Mouse (Mus musculus): ENCODE data around the gene Hist1h3g. TPM values are rescaled to one million over a fixed set of nuclear protein-coding genes. Genes with fewer than 3 reads are reported as not detected.

Gene Hist1h3g
- total and polyA plus RNA-seq, 2 experiments from 2014 or later = 1.4 to 544 TPM

DNA sequence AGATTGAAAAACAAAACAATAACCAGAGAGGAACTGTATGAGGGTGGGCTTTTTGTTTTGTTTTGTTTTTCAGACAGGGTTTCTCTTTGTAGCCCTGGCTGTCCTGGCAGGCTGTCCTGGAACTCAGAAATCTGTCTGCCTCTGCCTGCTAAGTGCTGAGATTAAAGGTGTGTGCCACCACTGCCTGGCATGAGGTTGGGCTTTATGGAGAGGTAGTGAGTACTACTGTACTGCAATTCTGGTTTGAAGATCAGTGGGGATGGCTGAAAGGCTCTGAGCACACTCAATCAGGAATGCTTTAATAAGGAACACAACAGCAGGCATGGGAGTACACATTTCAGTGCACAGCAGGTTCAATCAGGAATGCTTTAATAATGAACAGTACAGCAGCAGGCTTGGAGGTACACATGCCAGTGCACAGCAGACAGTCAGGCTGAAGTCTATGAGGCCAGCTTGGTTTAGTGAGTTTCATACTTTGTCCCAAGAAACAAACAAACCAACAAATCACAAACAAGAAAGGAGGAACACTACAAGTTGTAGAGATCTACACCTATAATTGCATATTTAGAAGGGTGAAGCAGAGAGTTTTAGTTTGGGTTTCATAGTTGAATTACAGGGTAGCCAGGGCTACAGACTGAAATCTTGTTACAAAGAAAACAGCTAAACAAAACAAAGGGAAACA is 48.3 kb downstream of the Hist1h3g start:
- no peaks in the 10 kb centered on the region for H3K27me3 ChIP-seq (ENCODE audit: insufficient read depth, low read length)
- no peaks in the 10 kb centered on the region for H3K36me3 ChIP-seq (ENCODE audit: insufficient read depth, low read length)
- no peak overlapping the region for H3K4me2 ChIP-seq (ENCODE audit: low read depth, low read length)
- no peak for TF ChIP-seq CTCF (IDR thresholded peaks at IDR 0.05; ENCODE audit: low read depth)
- DNase-seq (ENCODE audit: low spot score) (no peak), ATAC-seq (no peak)
- H3K27ac ChIP-seq = no peak overlapping the region
- peaks cover 8% of the 10 kb centered on the region; the same call in 1 of the 2 replicates for H3K4me1 ChIP-seq (ENCODE audit: insufficient read depth, low read length)
- no peak overlapping the region for H3K9ac ChIP-seq (replicated peaks; ENCODE audit: low read length)
- H3K9me3 ChIP-seq (ENCODE audit: low read length) = no peaks in the 10 kb centered on the region
- H3K4me3 ChIP-seq (ENCODE audit: low read length) = no peak overlapping the region

DNA sequence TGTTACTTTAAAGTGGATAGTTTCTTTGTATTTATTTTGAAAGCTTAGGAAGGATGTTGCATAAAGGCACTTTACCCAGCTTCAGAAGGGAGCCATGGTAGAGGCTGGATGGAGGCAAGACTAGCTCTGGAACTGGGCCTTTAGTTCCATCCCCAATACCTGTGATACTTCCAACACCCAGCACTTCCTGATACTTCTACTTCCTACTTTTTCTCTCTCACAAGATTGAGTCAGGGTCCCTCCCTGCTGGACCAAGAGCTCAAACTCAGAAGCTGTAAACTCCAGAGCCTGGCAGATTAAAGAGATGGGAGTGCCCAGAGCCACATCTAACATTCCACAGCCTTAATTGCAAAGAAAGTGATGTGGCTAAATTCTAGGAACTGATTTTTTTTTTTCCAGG is 49.1 kb downstream of the Hist1h3g start:
- Histone ChIP-seq H3K9me3 (ENCODE audit: low read length) (no peaks in the 10 kb centered on the region), H3K27me3 (ENCODE audit: insufficient read depth, low read length) (no peaks in the 10 kb centered on the region), H3K36me3 (ENCODE audit: insufficient read depth, low read length) (no peaks in the 10 kb centered on the region), H3K4me1 (ENCODE audit: insufficient read depth, low read length) (peaks cover 8% of the 10 kb centered on the region; the same call in 1 of the 2 replicates), H3K27ac (peak overlapping the region; percentile 92), H3K4me2 (ENCODE audit: low read depth, low read length) (peak overlapping the region; percentile 94), H3K4me3 (ENCODE audit: low read length) (peak overlapping the region; percentile 49), H3K9ac (replicated peaks; ENCODE audit: low read length) (peak overlapping the region; percentile 68)
- TF ChIP-seq CTCF (IDR thresholded peaks at IDR 0.05; ENCODE audit: low read depth) = no peak
- ATAC-seq (no peak), DNase-seq (ENCODE audit: low spot score) (no peak)

DNA sequence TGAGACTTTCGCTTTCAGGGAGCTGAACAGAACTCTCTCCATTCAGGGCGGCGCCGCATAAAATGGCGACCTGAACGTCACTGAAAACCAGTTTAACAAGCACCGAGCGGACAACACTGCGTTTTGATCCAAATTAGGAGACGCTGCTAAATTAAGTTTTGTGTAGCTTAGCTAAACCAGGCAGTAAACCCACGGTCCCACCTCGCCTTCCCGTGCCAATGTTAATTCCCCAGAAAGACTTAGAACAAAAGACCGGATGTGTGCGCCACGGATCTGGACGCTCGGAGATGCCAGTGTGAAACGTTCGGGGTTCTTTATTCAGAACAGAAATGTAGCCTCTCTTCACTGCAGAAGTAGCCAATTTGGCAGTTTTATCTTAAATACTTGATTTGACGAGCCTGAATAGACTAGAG is 49.8 kb downstream of the Hist1h3g start:
- Histone ChIP-seq H3K4me3 (ENCODE audit: low read length) (peak overlapping the region; percentile 49), H3K9me3 (ENCODE audit: low read length) (no peaks in the 10 kb centered on the region), H3K4me2 (ENCODE audit: low read depth, low read length) (peak overlapping the region; percentile 94), H3K9ac (replicated peaks; ENCODE audit: low read length) (peak overlapping the region; percentile 68), H3K4me1 (ENCODE audit: insufficient read depth, low read length) (peaks cover 8% of the 10 kb centered on the region; the same call in 1 of the 2 replicates), H3K27ac (peak overlapping the region; percentile 92), H3K27me3 (ENCODE audit: insufficient read depth, low read length) (no peaks in the 10 kb centered on the region), H3K36me3 (ENCODE audit: insufficient read depth, low read length) (no peaks in the 10 kb centered on the region)
- 0 out of 2 replicates have a peak, but pooled peaks have one; percentile 19 for ATAC-seq
- TF ChIP-seq CTCF (IDR thresholded peaks at IDR 0.05; ENCODE audit: low read depth) = no peak
- WGBS = under 1% methylated on average over 21 of the region's 21 CpGs
- DNase-seq (ENCODE audit: low spot score) = peak; percentile 72

Small RNA genes within 50 kb of the gene (microRNA-seq; reads per million reads assigned to microRNA genes)
- gene Gm44297 (0 reads per million in 2 experiments), gene Gm44359 (0 reads per million in 2 experiments), gene Gm44394 (0 reads per million in 2 experiments), gene n-TStga1 (0 reads per million in 2 experiments)

Other genes with a start within 250 kb of the Hist1h3g start
Only the 30 nearest of the 34 such genes appear.
- gene Zfp322a, start 166.2 kb upstream of the Hist1h3g start, total RNA-seq (2014; rRNA removed) = 11.9 and 15.7 TPM in 2 replicates
- 29.3 and 30.0 TPM in 2 replicates for gene Zfp322a, start 166.2 kb upstream of the Hist1h3g start, polyA plus RNA-seq (2015; fragmentation: Nextera tagmentation; extraction: Ambion mirVana)
- 5.0 and 5.5 TPM in 2 replicates for gene Abt1, start 111.6 kb upstream of the Hist1h3g start, total RNA-seq (2014; rRNA removed)
- 7.2 and 7.6 TPM in 2 replicates for gene Abt1, start 111.6 kb upstream of the Hist1h3g start, polyA plus RNA-seq (2015; fragmentation: Nextera tagmentation; extraction: Ambion mirVana)
- 0.40 and 0.89 TPM in 2 replicates for gene Btn1a1, start 69.5 kb upstream of the Hist1h3g start, total RNA-seq (2014; rRNA removed)
- gene Btn1a1, start 69.5 kb upstream of the Hist1h3g start, polyA plus RNA-seq (2015; fragmentation: Nextera tagmentation; extraction: Ambion mirVana) = 0.15 and 0.24 TPM in 2 replicates
- gene Btn2a2, start 46.6 kb upstream of the Hist1h3g start, total RNA-seq (2014; rRNA removed) = not detected in 2 replicates
- 0.11 TPM in 1 of 2 replicates, not detected in the other for gene Btn2a2, start 46.6 kb upstream of the Hist1h3g start, polyA plus RNA-seq (2015; fragmentation: Nextera tagmentation; extraction: Ambion mirVana)
- 2,417 and 3,828 TPM in 2 replicates for gene Hist1h4h, start 4.4 kb upstream of the Hist1h3g start, total RNA-seq (2014; rRNA removed)
- 4.2 and 5.5 TPM in 2 replicates for gene Hist1h4h, start 4.4 kb upstream of the Hist1h3g start, polyA plus RNA-seq (2015; fragmentation: Nextera tagmentation; extraction: Ambion mirVana)
- 415 and 567 TPM in 2 replicates for gene Hist1h2af, start 1.5 kb upstream of the Hist1h3g start, total RNA-seq (2014; rRNA removed)
- gene Hist1h2af, start 1.5 kb upstream of the Hist1h3g start, polyA plus RNA-seq (2015; fragmentation: Nextera tagmentation; extraction: Ambion mirVana) = 3.3 and 7.9 TPM in 2 replicates
- gene Hist1h2bh, start 8.0 kb downstream of the Hist1h3g start, total RNA-seq (2014; rRNA removed) = 65.9 and 103 TPM in 2 replicates
- 0.13 and 0.35 TPM in 2 replicates for gene Hist1h2bh, start 8.0 kb downstream of the Hist1h3g start, polyA plus RNA-seq (2015; fragmentation: Nextera tagmentation; extraction: Ambion mirVana)
- gene Hist1h3f, start 8.6 kb downstream of the Hist1h3g start, total RNA-seq (2014; rRNA removed) = 466 and 603 TPM in 2 replicates
- gene Hist1h3f, start 8.6 kb downstream of the Hist1h3g start, polyA plus RNA-seq (2015; fragmentation: Nextera tagmentation; extraction: Ambion mirVana) = 0.16 and 0.54 TPM in 2 replicates
- gene Hist1h4f, start 16.2 kb downstream of the Hist1h3g start, total RNA-seq (2014; rRNA removed) = 1,844 and 2,344 TPM in 2 replicates
- gene Hist1h4f, start 16.2 kb downstream of the Hist1h3g start, polyA plus RNA-seq (2015; fragmentation: Nextera tagmentation; extraction: Ambion mirVana) = 0.89 TPM in 1 of 2 replicates, not detected in the other
- gene Hist1h1d, start 17.8 kb downstream of the Hist1h3g start, total RNA-seq (2014; rRNA removed) = 49.4 and 53.4 TPM in 2 replicates
- gene Hist1h1d, start 17.8 kb downstream of the Hist1h3g start, polyA plus RNA-seq (2015; fragmentation: Nextera tagmentation; extraction: Ambion mirVana) = 0.18 and 0.25 TPM in 2 replicates
- gene Hist1h3e, start 26.9 kb downstream of the Hist1h3g start, total RNA-seq (2014; rRNA removed) = 528 and 734 TPM in 2 replicates
- gene Hist1h3e, start 26.9 kb downstream of the Hist1h3g start, polyA plus RNA-seq (2015; fragmentation: Nextera tagmentation; extraction: Ambion mirVana) = 1.3 and 2.8 TPM in 2 replicates
- gene Hist1h2ae, start 35.8 kb downstream of the Hist1h3g start, total RNA-seq (2014; rRNA removed) = 221 and 249 TPM in 2 replicates
- 12.2 and 13.8 TPM in 2 replicates for gene Hist1h2ae, start 35.8 kb downstream of the Hist1h3g start, polyA plus RNA-seq (2015; fragmentation: Nextera tagmentation; extraction: Ambion mirVana)
- 1,151 and 1,635 TPM in 2 replicates for gene Hist1h2bg, start 36.0 kb downstream of the Hist1h3g start, total RNA-seq (2014; rRNA removed)
- 2.6 and 5.2 TPM in 2 replicates for gene Hist1h2bg, start 36.0 kb downstream of the Hist1h3g start, polyA plus RNA-seq (2015; fragmentation: Nextera tagmentation; extraction: Ambion mirVana)
- gene Hist1h2bf, start 38.8 kb downstream of the Hist1h3g start, total RNA-seq (2014; rRNA removed) = 695 and 1,354 TPM in 2 replicates
- 1.3 and 2.4 TPM in 2 replicates for gene Hist1h2bf, start 38.8 kb downstream of the Hist1h3g start, polyA plus RNA-seq (2015; fragmentation: Nextera tagmentation; extraction: Ambion mirVana)
- 636 and 885 TPM in 2 replicates for gene Hist1h2ad, start 39.0 kb downstream of the Hist1h3g start, total RNA-seq (2014; rRNA removed)
- gene Hist1h2ad, start 39.0 kb downstream of the Hist1h3g start, polyA plus RNA-seq (2015; fragmentation: Nextera tagmentation; extraction: Ambion mirVana) = 0.69 TPM in 1 of 2 replicates, not detected in the other
- gene Hist1h3d, start 40.3 kb downstream of the Hist1h3g start, total RNA-seq (2014; rRNA removed) = 173 and 207 TPM in 2 replicates
- 0.96 and 1.4 TPM in 2 replicates for gene Hist1h3d, start 40.3 kb downstream of the Hist1h3g start, polyA plus RNA-seq (2015; fragmentation: Nextera tagmentation; extraction: Ambion mirVana)
- gene Hist1h4d, start 46.2 kb downstream of the Hist1h3g start, total RNA-seq (2014; rRNA removed) = 1,614 and 2,187 TPM in 2 replicates
- gene Hist1h4d, start 46.2 kb downstream of the Hist1h3g start, polyA plus RNA-seq (2015; fragmentation: Nextera tagmentation; extraction: Ambion mirVana) = 36.9 and 39.6 TPM in 2 replicates
- 262 and 304 TPM in 2 replicates for gene Hist1h2be, start 85.7 kb downstream of the Hist1h3g start, total RNA-seq (2014; rRNA removed)
- 0.30 and 0.41 TPM in 2 replicates for gene Hist1h2be, start 85.7 kb downstream of the Hist1h3g start, polyA plus RNA-seq (2015; fragmentation: Nextera tagmentation; extraction: Ambion mirVana)
- gene Hist1h1e, start 87.1 kb downstream of the Hist1h3g start, total RNA-seq (2014; rRNA removed) = 281 and 348 TPM in 2 replicates
- 20.1 and 21.9 TPM in 2 replicates for gene Hist1h1e, start 87.1 kb downstream of the Hist1h3g start, polyA plus RNA-seq (2015; fragmentation: Nextera tagmentation; extraction: Ambion mirVana)
- 63.3 and 98.5 TPM in 2 replicates for gene Hist1h2ac, start 148.5 kb downstream of the Hist1h3g start, total RNA-seq (2014; rRNA removed)
- 0.30 and 0.38 TPM in 2 replicates for gene Hist1h2ac, start 148.5 kb downstream of the Hist1h3g start, polyA plus RNA-seq (2015; fragmentation: Nextera tagmentation; extraction: Ambion mirVana)
- 189 and 295 TPM in 2 replicates for gene Hist1h2bc, start 148.8 kb downstream of the Hist1h3g start, total RNA-seq (2014; rRNA removed)
- 36.1 and 46.1 TPM in 2 replicates for gene Hist1h2bc, start 148.8 kb downstream of the Hist1h3g start, polyA plus RNA-seq (2015; fragmentation: Nextera tagmentation; extraction: Ambion mirVana)
- gene Hist1h1t, start 160.4 kb downstream of the Hist1h3g start, total RNA-seq (2014; rRNA removed) = 1.1 and 1.6 TPM in 2 replicates
- gene Hist1h1t, start 160.4 kb downstream of the Hist1h3g start, polyA plus RNA-seq (2015; fragmentation: Nextera tagmentation; extraction: Ambion mirVana) = not detected in 2 replicates
- 1,149 and 1,400 TPM in 2 replicates for gene Hist1h4c, start 163.0 kb downstream of the Hist1h3g start, total RNA-seq (2014; rRNA removed)
- 4.0 and 4.6 TPM in 2 replicates for gene Hist1h4c, start 163.0 kb downstream of the Hist1h3g start, polyA plus RNA-seq (2015; fragmentation: Nextera tagmentation; extraction: Ambion mirVana)
- 3.2 and 11.1 TPM in 2 replicates for gene Hfe, start 175.4 kb downstream of the Hist1h3g start, total RNA-seq (2014; rRNA removed)
- 7.9 and 8.6 TPM in 2 replicates for gene Hfe, start 175.4 kb downstream of the Hist1h3g start, polyA plus RNA-seq (2015; fragmentation: Nextera tagmentation; extraction: Ambion mirVana)
- 508 and 626 TPM in 2 replicates for gene Hist1h1c, start 203.4 kb downstream of the Hist1h3g start, total RNA-seq (2014; rRNA removed)
- gene Hist1h1c, start 203.4 kb downstream of the Hist1h3g start, polyA plus RNA-seq (2015; fragmentation: Nextera tagmentation; extraction: Ambion mirVana) = 31.4 and 35.4 TPM in 2 replicates
- 1,362 and 1,480 TPM in 2 replicates for gene Hist1h3c, start 210.2 kb downstream of the Hist1h3g start, total RNA-seq (2014; rRNA removed)
- 1.6 and 2.1 TPM in 2 replicates for gene Hist1h3c, start 210.2 kb downstream of the Hist1h3g start, polyA plus RNA-seq (2015; fragmentation: Nextera tagmentation; extraction: Ambion mirVana)
- 1,454 and 1,759 TPM in 2 replicates for gene Hist1h2bb, start 211.3 kb downstream of the Hist1h3g start, total RNA-seq (2014; rRNA removed)
- 0.49 and 0.55 TPM in 2 replicates for gene Hist1h2bb, start 211.3 kb downstream of the Hist1h3g start, polyA plus RNA-seq (2015; fragmentation: Nextera tagmentation; extraction: Ambion mirVana)
- 349 and 438 TPM in 2 replicates for gene Hist1h2ab, start 215.7 kb downstream of the Hist1h3g start, total RNA-seq (2014; rRNA removed)
- gene Hist1h2ab, start 215.7 kb downstream of the Hist1h3g start, polyA plus RNA-seq (2015; fragmentation: Nextera tagmentation; extraction: Ambion mirVana) = 7.4 and 10.4 TPM in 2 replicates
- gene Hist1h3b, start 216.8 kb downstream of the Hist1h3g start, total RNA-seq (2014; rRNA removed) = 956 and 1,079 TPM in 2 replicates
- gene Hist1h3b, start 216.8 kb downstream of the Hist1h3g start, polyA plus RNA-seq (2015; fragmentation: Nextera tagmentation; extraction: Ambion mirVana) = 2.6 and 3.2 TPM in 2 replicates
- 334 and 514 TPM in 2 replicates for gene Hist1h4b, start 221.6 kb downstream of the Hist1h3g start, total RNA-seq (2014; rRNA removed)
- 1.3 and 2.8 TPM in 2 replicates for gene Hist1h4b, start 221.6 kb downstream of the Hist1h3g start, polyA plus RNA-seq (2015; fragmentation: Nextera tagmentation; extraction: Ambion mirVana)